Mouse (Mus musculus) liver, adult (tissue): Measurements from ENCODE around the gene Tent4b.

ENCODE experiments used
- GATA4 ChIP-seq: IDR thresholded peaks from 2 replicates; pipeline ENCODE4 v1.6.1; 2014; ENCODE audit warnings: mild to moderate bottlenecking, low read length; ENCODE audit not compliant: insufficient replicate concordance

Tent4b gene

DNA sequence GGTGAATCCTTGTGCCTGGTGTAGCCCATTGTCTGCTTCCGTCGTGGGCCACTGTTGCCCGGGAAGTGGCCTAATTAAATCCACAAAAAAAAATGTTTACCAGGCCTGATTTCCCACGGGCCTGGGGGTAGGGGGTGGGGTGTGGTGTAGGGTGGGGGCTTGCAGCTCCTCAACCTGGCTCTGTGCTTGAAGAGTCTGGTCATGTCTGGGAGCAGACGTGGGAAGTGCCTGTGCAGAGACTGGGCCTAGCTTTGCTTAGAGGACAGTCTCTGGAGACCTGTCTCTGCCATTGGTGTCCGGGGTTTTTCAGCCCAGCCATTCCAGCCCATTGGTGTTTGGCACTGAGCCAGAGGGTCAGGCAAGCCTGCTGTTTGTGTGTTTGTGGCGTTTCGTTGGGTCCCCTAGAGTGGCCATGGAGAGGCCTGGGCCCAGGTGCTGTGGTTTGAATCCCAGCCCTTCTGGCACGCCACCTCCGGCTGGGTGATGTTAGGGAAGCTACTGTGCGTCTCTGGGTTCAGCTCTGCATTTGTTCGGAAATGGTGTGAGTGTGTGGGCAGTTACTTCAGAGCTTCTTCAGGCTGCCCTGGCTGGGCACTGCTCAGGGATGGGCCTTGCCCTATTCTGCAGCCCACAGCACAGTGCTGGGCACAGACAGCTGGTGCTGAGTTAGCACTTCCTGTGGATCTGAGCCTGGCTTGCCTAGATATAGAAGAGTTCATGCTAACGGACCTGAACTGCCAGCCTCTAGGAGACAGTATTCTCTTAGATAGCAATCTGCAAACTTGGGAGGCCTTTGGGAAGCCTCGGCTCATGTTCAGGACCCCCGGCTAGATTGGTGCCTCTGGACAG lies 102.8 kb downstream of the Tent4b start:
- no peak for TF ChIP-seq GATA4

DNA sequence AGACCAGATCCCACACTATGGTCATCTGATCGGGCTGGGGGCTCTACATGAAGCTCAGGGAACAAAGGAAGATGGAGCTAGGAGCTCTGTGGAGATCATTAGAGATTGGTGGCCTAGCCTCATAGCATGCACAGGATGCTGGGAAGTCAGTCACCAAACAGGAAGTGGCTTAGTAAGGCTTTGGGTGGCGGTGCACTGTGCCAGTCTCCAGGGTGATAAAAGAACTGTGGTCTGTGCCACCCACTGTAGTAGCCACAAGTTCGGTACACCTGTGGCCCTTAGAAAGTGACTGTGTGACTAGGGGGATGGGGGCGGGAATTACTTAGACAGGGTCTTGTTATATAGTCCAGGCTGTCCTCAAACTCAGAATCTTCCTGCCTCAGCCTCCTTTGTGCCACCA lies 106.8 kb downstream of the Tent4b start:
- TF ChIP-seq GATA4, result no peak

DNA sequence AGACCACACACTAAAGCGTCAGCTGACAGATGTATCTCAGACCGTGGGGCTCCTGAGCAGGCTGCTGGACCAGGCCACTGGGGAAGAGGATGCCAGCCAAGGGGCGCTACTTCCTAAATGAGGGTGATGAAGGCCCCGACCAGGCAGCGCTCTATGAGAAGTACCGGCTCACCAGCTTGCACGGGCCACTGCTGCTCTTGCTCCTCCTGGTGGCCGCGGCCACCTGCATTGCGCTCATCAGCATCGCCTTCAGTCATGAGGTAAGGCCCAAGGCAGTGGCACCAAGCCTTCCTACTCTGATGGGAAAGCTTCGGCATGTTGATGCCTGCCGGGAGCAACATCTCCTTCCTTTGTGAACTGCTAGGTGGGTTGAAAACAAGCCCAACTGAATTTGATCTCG lies 107.5 kb downstream of the Tent4b start:
- no peak for TF ChIP-seq GATA4

DNA sequence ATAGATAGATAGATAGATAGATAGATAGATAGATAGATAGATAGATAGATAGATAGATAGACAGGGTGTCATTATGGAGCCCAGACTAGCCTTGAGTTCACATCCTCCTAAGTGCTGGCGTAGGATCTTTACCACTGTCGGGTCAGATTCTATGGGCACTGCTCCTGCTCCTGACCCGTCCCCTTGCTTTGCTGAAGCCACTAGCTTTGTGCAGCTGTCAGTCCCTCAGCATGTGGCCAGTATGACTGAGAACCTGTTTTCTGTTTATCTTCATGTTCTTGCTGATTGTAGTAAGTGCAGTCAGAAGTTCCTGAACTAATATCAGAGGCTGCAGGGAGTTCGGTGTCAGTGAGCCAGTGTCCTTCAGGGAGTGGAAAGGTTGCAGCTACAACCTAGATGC lies 108.7 kb downstream of the Tent4b start:
- TF ChIP-seq GATA4, result no peak
